Mouse (Mus musculus) yolk sac, embryonic 10.5 days (tissue): ENCODE data around the gene 4930402F06Rik.

Source experiments
- DNase-seq: peaks from one replicate; pipeline ENCODE4 v3.0.0-alpha.2; 2017; ENCODE audit warnings: low spot score

Gene 4930402F06Rik

DNA sequence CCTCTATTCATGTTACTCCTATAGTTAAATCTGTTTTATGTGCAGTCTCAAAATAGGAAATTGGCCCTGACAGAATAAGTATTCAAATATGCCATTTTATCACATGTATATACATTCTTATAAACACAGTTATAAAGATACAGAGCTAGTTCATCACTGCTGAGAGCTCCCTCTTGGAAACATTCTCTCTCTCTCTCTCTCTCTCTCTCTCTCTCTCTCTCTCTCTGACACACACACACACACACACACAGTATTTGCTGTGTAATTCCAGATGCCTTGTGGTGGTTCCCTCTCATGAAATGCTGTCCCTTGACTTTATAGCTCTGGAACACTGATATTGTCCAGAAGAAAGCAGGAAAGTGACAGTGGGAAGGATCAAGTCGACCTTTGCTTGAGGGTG lies 58.9 kb downstream of the 4930402F06Rik start:
- DNase-seq, result no peak

DNA sequence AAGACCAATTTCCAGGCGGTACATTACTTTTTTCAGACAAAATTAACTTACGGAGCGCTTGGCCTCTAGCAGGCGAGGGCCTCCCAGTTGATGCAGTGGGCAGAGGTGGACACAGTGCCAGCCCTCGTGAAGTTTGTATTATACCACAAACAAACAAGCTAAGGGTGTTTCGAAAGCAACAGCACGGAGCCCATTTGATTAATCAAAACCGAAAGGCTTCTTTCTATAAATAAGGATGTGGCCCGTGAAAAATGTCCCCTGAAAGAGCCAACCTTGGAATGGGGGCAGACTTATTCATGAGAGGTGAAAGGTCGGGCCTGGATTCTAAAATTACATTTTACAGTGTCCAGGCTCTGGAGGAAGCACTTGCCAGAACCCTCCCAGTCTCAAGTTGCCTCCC lies 59.6 kb downstream of the 4930402F06Rik start:
- DNase-seq, result no peak

DNA sequence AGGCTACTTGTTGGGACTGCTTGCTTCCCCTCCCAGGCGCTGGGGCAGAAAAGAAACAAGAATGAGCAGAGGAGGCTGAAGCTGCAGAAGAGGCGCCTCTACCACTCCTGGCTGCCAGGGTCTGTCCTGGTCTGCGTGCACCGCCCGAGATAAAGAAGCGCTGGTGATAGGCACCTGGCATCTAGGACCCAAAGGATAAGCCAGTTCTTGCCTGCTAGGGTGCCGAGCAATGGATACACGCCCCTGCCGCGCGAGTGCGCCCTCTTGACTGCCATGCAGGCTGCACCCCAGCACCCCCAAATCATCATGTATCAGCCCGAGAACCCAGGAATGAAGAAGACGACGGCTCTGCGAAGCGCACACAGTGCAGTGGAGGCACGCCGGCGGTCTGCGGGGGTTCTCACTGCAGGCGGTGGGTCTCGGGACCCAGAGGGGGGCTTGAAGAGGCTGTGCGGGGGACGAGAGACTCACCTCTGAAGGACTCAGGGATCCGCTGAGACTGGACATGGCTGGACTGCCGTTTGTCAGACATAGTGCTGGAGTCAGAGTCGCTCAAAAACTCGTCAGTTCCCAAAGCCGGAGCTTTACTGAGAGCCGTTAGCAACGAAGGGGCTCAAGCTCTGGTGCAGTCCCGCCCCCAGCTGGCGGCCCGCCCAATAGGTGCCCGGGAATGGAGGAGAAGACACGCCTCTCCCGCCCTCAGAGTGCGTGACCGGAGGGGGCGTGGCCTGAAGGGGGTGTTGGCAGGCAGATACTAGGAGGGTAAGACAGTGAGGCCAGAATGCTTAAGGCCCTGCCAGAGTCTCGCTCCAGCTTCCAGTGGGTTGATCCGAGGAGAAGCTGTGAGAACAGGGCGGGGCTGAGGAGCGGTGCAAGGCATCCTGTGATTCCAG lies 60.3 kb downstream of the 4930402F06Rik start, which contains the start of gene Stom:
Gene Stom, minus strand, starts transcription at position 589 of the 893 bp plus-strand sequence.
- peak; percentile 99 for DNase-seq

DNA sequence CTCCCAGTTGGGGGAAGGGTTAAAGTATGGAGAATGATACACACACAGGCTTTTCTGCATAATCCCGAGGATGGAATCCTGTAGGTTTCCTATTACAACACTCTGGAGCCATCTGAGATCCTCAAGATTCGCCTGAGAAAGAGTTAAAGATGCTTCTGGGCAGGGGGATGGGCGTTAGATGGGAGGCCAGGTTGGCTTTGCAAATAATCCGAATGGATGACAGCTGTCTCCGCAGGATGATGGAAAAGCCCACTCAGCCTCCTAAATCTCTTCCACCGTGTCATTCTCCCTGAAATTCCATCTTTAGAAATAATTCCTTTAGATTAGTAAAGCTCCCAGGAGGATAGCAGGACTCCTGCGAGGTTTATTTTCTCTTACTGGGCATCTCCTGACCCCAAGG lies 61.4 kb downstream of the 4930402F06Rik start:
- DNase-seq, result no peak

DNA sequence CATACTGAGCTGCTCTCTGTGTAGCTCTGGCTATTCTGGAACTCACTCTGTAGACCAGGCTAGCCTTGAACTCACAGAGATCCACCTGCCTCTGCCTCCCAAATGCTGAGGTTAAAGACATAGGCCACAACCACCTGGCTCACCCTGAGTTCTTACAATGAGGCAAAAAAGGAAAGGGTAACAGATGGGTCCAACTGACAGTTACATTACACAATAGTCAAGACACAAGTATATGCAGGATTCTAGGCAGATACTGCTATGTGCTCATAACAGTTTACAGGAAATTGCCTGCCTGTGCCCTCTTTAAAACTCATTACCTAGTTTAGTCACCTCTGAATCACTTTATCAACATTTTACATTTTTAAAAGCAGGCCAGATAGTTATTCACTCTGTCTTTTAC lies 63.3 kb downstream of the 4930402F06Rik start:
- DNase-seq, result no peak

DNA sequence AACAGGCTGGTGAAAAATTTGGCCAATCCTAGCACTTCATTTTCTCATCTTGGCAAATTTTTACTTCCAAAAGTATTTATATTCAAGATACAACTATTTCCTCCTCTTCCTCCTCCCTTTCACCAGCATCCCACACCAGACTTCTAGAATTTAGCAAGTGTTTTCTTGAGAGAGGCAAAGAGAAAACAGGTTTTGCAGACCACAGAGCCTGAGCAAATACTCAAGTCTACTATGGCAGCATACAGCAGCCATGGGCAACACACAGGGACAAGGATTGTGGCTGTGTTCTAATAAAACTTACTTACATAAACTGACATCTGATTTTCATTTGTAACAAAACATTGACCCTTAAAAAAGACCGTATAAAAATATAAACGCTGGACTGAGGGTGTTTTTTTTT lies 65.8 kb downstream of the 4930402F06Rik start:
- no peak for DNase-seq

DNA sequence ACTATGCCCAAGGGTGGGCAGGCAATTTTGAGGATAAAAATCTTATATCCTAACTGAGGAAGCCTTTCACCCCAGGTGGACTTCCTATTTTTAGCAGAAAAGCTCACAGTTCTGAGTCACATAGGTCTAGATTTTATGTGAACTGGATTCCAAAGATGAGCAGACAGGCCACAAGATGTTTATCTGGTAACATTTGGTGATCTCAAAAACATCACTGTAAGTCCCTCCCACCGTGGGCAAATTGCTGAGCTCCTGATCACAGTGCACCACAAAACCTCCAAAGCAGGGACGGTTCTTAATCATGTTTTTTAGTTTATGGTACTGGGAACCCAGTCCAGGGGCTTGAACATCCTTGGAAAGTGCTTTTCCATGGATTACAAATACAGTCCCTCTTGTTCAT lies 67.9 kb downstream of the 4930402F06Rik start:
- no peak for DNase-seq

DNA sequence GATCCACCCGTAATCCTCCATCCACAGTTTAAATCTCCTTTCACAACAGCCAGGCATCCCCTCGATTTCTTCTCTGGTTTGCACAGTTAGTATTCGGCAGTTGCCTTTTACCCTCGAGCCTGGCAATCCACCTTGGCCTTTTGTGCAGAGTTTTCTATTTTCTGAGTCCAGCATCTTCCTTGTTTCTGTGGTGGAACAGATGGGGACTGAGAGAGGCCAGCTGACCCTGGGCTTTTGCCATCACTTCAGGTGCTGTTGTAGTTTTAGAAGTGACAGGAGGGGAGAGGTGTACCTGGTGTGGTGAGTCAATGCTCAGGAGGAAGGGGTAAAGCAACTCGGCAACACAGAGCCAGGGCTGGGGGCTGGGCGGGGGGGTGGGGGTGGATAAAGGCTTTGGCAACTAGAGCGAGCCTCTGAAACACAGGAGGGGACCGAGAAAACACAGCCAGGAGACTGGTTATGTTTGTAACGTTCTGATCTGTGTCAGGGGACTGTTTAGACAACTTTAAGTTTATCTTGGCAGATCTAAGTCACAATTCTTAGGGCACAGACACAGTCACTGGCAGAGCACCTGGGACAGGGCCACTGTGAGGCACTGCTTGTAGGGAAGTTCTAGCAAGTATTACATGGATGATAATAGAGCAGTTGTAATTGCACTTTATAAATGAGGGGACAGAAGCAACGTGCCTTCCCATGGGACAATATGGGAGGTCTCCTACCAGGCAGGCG lies 68.7 kb downstream of the 4930402F06Rik start:
- DNase-seq, result no peak

DNA sequence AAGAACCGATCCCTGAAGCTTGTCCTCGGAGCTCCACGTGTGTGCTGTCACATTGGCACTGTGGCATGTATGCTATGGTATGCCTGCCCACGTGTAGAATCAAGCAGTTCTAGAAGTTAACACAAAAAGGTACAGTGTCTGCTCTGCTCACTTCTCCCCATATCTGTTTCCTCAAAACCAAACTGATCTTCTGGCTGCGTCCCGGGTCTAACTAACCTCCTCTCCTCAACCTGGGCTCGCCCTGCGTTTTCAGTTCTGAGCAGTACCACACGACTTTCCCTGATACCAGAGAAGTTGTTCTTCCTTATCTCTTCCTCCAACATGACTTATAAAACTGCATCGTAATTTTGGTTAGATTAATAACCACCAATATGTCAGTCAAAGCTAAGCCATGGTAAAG lies 69.4 kb downstream of the 4930402F06Rik start:
- DNase-seq, result no peak

DNA sequence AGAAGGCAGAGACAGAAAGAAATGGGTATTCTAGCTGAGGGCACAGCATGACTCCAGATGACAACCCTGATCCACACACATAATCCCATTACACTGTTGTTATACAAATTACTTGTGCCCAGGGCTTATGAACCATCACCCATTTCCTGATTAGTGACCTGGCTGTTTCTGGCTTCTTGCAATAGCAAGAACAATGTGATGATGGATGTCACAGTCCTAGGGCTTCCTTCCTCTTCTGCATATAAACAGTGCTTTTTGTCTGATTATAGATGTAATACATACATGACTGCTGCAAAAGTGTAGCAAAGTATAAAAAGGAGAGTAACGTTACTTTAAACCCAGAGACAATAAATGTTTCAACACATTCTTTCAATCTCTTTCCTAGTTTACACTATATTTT lies 70.0 kb downstream of the 4930402F06Rik start:
- DNase-seq, result no peak

DNA sequence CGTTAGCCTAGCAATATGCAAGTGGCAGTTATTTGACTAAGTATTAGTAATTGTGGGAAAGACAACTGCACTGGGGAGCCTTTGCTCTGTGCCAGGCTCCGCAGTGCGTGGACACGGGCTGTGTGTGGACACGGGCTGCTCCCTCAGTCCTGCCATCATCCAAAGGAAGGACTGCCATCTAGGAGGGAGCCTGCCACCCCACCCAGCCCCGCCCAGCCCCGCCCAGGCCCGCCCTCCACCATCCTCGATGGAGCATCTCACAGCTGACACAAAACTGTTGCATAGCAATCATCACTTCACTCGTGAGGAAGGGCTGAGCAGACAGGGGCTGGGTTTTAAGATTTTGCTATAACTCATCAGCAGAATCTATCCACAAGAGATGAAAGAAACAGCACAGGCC lies 71.0 kb downstream of the 4930402F06Rik start:
- DNase-seq, result no peak
